Mouse (Mus musculus) kidney, adult 2 months (tissue): ENCODE measurements at regions not wholly inside any gene's neighbourhood (a gene's known extent, or its start where the extent isn't known, plus 50 kb on each side); places are given as distances from the start of the nearest gene placed in this dataset.

Experiments used
- CTCF ChIP-seq: fragments of 200-500 bp; conservative IDR thresholded peaks from 2 replicates; pipeline ENCODE4 v1.5.1; 2011; ENCODE audit warnings: low read depth, mild to moderate bottlenecking, control low read depth, low read length, moderate library complexity, mixed read lengths; ENCODE audit not compliant: insufficient read depth, insufficient read length
- POLR2A ChIP-seq: fragments of 200-500 bp; IDR thresholded peaks from one replicate; pipeline ENCODE4 v1.6.1; 2011; ENCODE audit warnings: low read depth, low read length, control low read depth

GRCm38 (mm10) chr2:146637573-146637972 is 125.4 kb upstream of the Ralgapa2 start:
- TF ChIP-seq CTCF (no peak), POLR2A (no peak)
